Mouse (Mus musculus): ENCODE results near the gene Leo1. TPM values are rescaled to one million over a fixed set of nuclear protein-coding genes. Genes with fewer than 3 reads are reported as not detected.
A peak's percentile ranks its signal among the peaks of the same experiment; 100 is the strongest.

Gene Leo1
- polyA plus RNA-seq, 1 experiment from 2014 or later, result 43.0 TPM

DNA sequence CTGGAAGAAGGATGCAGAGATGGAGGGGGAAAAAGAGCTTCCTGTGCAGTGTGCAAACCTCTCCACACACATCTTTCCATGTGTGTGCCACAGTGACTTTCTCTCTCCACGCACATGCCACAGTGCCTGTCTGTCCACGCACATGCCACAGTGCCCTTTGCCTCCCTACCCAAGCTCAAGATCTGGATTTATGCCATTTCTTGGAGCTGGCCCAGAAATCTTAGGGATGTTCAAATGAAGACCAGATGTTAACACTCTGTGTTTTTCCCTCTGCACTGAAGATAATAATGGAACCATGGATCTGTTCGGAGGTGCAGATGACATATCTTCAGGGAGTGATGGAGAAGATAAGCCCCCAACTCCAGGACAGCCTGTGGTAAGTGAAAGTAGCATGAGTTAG, 6.7 kb downstream of the Leo1 start:
- H3K9me3 ChIP-seq (ENCODE audit: control insufficient read depth, low read length), result no peaks in the 10 kb centered on the region
- WGBS, result 83% methylated on average over 3 of the region's 3 CpGs
- H3K27ac ChIP-seq (ENCODE audit: low read depth, low read length), result no peak overlapping the region
- H3K4me1 ChIP-seq (ENCODE audit: control insufficient read depth, insufficient read depth, low read depth, low read length), result peaks cover 1% of the 10 kb centered on the region; the same call in 1 of the 2 replicates
- no peak overlapping the region for H3K4me3 ChIP-seq (ENCODE audit: low read length)
- no peaks in the 10 kb centered on the region for H3K27me3 ChIP-seq (replicated peaks; ENCODE audit: control insufficient read depth, insufficient read depth, low read length)
- no peak overlapping the region for H3K9ac ChIP-seq (ENCODE audit: low read depth, low read length)
- peaks cover 37% of the 10 kb centered on the region for H3K36me3 ChIP-seq (ENCODE audit: control insufficient read depth, insufficient read depth, low read length)
- ATAC-seq, result no peak
- H3K4me2 ChIP-seq (ENCODE audit: low read length), result no peak overlapping the region

- H3K27me3 ChIP-seq (replicated peaks; ENCODE audit: control insufficient read depth, insufficient read depth, low read length), result no peaks in the 10 kb centered on the region
- peaks cover 57% of the 10 kb centered on the region for H3K36me3 ChIP-seq (ENCODE audit: control insufficient read depth, insufficient read depth, low read length)
- H3K9ac ChIP-seq (ENCODE audit: low read depth, low read length), result 0 out of 2 replicates have a peak overlapping the region, but pooled peaks have one; percentile 6
- no peaks in the 10 kb centered on the region for H3K4me1 ChIP-seq (ENCODE audit: control insufficient read depth, insufficient read depth, low read depth, low read length)
- no peak overlapping the region for H3K27ac ChIP-seq (ENCODE audit: low read depth, low read length)
- 89% methylated on average over 2 of the region's 2 CpGs for WGBS
- no peak for ATAC-seq
- H3K4me2 ChIP-seq (ENCODE audit: low read length), result no peak overlapping the region
- no peak overlapping the region for H3K4me3 ChIP-seq (ENCODE audit: low read length)
- H3K9me3 ChIP-seq (ENCODE audit: control insufficient read depth, low read length), result no peaks in the 10 kb centered on the region
These were observed 12.7 kb downstream of the Leo1 start for GRCm38 (mm10) chr9:75453994-75454393.

DNA sequence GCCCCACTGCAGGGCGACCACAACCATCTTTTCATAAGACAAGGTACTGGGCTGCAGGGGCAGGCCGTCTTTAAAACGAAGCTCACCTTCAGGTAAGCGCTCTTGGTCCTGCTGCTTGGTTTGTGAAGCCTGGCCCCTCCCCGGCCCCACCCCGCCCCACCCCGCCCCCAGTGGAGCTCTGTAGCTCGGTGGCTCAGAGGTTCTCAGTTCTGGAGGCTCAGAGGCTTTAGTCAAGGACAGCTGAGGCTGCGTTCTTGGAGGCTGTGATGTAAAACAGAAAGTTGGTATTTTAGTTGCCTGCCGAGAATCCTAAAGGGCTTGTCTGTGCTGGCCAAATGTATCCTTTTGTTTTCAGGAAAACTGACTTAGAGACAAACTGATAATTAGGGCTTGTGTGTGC, 14.4 kb downstream of the Leo1 start:
- H3K9me3 ChIP-seq (ENCODE audit: control insufficient read depth, low read length), result no peaks in the 10 kb centered on the region
- WGBS, result 85% methylated on average over 10 of the region's 10 CpGs
- no peak for ATAC-seq
- no peak overlapping the region for H3K9ac ChIP-seq (ENCODE audit: low read depth, low read length)
- no peaks in the 10 kb centered on the region for H3K4me1 ChIP-seq (ENCODE audit: control insufficient read depth, insufficient read depth, low read depth, low read length)
- H3K27ac ChIP-seq (ENCODE audit: low read depth, low read length), result no peak overlapping the region
- no peak overlapping the region for H3K4me2 ChIP-seq (ENCODE audit: low read length)
- H3K4me3 ChIP-seq (ENCODE audit: low read length), result no peak overlapping the region
- H3K36me3 ChIP-seq (ENCODE audit: control insufficient read depth, insufficient read depth, low read length), result peaks cover 49% of the 10 kb centered on the region
- no peaks in the 10 kb centered on the region for H3K27me3 ChIP-seq (replicated peaks; ENCODE audit: control insufficient read depth, insufficient read depth, low read length)

GRCm38 (mm10) chr9:75463050-75463660, 21.8 kb downstream of the Leo1 start:
- ATAC-seq, result 0 out of 2 replicates have a peak, but pooled peaks have one; percentile 45
- no peaks in the 10 kb centered on the region for H3K27me3 ChIP-seq (replicated peaks; ENCODE audit: control insufficient read depth, insufficient read depth, low read length)
- H3K27ac ChIP-seq (ENCODE audit: low read depth, low read length), result no peak overlapping the region
- peaks cover 38% of the 10 kb centered on the region for H3K36me3 ChIP-seq (ENCODE audit: control insufficient read depth, insufficient read depth, low read length)
- H3K4me1 ChIP-seq (ENCODE audit: control insufficient read depth, insufficient read depth, low read depth, low read length), result no peaks in the 10 kb centered on the region
- H3K9ac ChIP-seq (ENCODE audit: low read depth, low read length), result no peak overlapping the region
- no peak overlapping the region for H3K4me2 ChIP-seq (ENCODE audit: low read length)
- H3K9me3 ChIP-seq (ENCODE audit: control insufficient read depth, low read length), result no peaks in the 10 kb centered on the region
- 80% methylated on average over 8 of the region's 8 CpGs for WGBS
- H3K4me3 ChIP-seq (ENCODE audit: low read length), result no peak overlapping the region

GRCm38 (mm10) chr9:75465856-75466255, 24.5 kb downstream of the Leo1 start:
- Histone ChIP-seq H3K27ac (ENCODE audit: low read depth, low read length) (no peak overlapping the region), H3K36me3 (ENCODE audit: control insufficient read depth, insufficient read depth, low read length) (peaks cover 32% of the 10 kb centered on the region), H3K9me3 (ENCODE audit: control insufficient read depth, low read length) (no peaks in the 10 kb centered on the region), H3K4me3 (ENCODE audit: low read length) (no peak overlapping the region), H3K4me1 (ENCODE audit: control insufficient read depth, insufficient read depth, low read depth, low read length) (no peaks in the 10 kb centered on the region), H3K4me2 (ENCODE audit: low read length) (no peak overlapping the region), H3K27me3 (replicated peaks; ENCODE audit: control insufficient read depth, insufficient read depth, low read length) (no peaks in the 10 kb centered on the region), H3K9ac (ENCODE audit: low read depth, low read length) (no peak overlapping the region)
- WGBS, result 95% methylated on average over 9 of the region's 9 CpGs
- ATAC-seq, result no peak

- Histone ChIP-seq H3K4me2 (ENCODE audit: low read length) (no peak overlapping the region), H3K36me3 (ENCODE audit: control insufficient read depth, insufficient read depth, low read length) (peaks cover 28% of the 10 kb centered on the region), H3K9ac (ENCODE audit: low read depth, low read length) (no peak overlapping the region), H3K27me3 (replicated peaks; ENCODE audit: control insufficient read depth, insufficient read depth, low read length) (no peaks in the 10 kb centered on the region), H3K4me1 (ENCODE audit: control insufficient read depth, insufficient read depth, low read depth, low read length) (no peaks in the 10 kb centered on the region), H3K27ac (ENCODE audit: low read depth, low read length) (no peak overlapping the region), H3K9me3 (ENCODE audit: control insufficient read depth, low read length) (no peaks in the 10 kb centered on the region), H3K4me3 (ENCODE audit: low read length) (no peak overlapping the region)
- ATAC-seq, result no peak
- WGBS, result 91% methylated on average over 4 of the region's 4 CpGs
These were observed 25.3 kb downstream of the Leo1 start for GRCm38 (mm10) chr9:75466641-75467040.

GRCm38 (mm10) chr9:75467581-75467980, 26.3 kb downstream of the Leo1 start:
- WGBS, result 97% methylated on average over 3 of the region's 3 CpGs
- Histone ChIP-seq H3K36me3 (ENCODE audit: control insufficient read depth, insufficient read depth, low read length) (peaks cover 21% of the 10 kb centered on the region), H3K27ac (ENCODE audit: low read depth, low read length) (no peak overlapping the region), H3K4me3 (ENCODE audit: low read length) (no peak overlapping the region), H3K27me3 (replicated peaks; ENCODE audit: control insufficient read depth, insufficient read depth, low read length) (no peaks in the 10 kb centered on the region), H3K4me2 (ENCODE audit: low read length) (no peak overlapping the region), H3K4me1 (ENCODE audit: control insufficient read depth, insufficient read depth, low read depth, low read length) (no peaks in the 10 kb centered on the region), H3K9me3 (ENCODE audit: control insufficient read depth, low read length) (no peaks in the 10 kb centered on the region), H3K9ac (ENCODE audit: low read depth, low read length) (no peak overlapping the region)
- ATAC-seq, result no peak

- no peak overlapping the region for H3K27ac ChIP-seq (ENCODE audit: low read depth, low read length)
- no peak for ATAC-seq
- H3K4me2 ChIP-seq (ENCODE audit: low read length), result no peak overlapping the region
- no peaks in the 10 kb centered on the region for H3K27me3 ChIP-seq (replicated peaks; ENCODE audit: control insufficient read depth, insufficient read depth, low read length)
- H3K9me3 ChIP-seq (ENCODE audit: control insufficient read depth, low read length), result no peaks in the 10 kb centered on the region
- H3K9ac ChIP-seq (ENCODE audit: low read depth, low read length), result no peak overlapping the region
- H3K4me1 ChIP-seq (ENCODE audit: control insufficient read depth, insufficient read depth, low read depth, low read length), result no peaks in the 10 kb centered on the region
- H3K4me3 ChIP-seq (ENCODE audit: low read length), result no peak overlapping the region
- H3K36me3 ChIP-seq (ENCODE audit: control insufficient read depth, insufficient read depth, low read length), result peaks cover 21% of the 10 kb centered on the region
- WGBS, result 77% methylated on average over 14 of the region's 14 CpGs
These were observed 27.0 kb downstream of the Leo1 start for GRCm38 (mm10) chr9:75468297-75468696.

GRCm38 (mm10) chr9:75477212-75477611, 35.9 kb downstream of the Leo1 start:
- WGBS, result 71% methylated on average over 3 of the region's 3 CpGs
- H3K4me2 ChIP-seq (ENCODE audit: low read length), result no peak overlapping the region
- no peak overlapping the region for H3K4me3 ChIP-seq (ENCODE audit: low read length)
- H3K9me3 ChIP-seq (ENCODE audit: control insufficient read depth, low read length), result no peaks in the 10 kb centered on the region
- H3K4me1 ChIP-seq (ENCODE audit: control insufficient read depth, insufficient read depth, low read depth, low read length), result no peaks in the 10 kb centered on the region
- H3K9ac ChIP-seq (ENCODE audit: low read depth, low read length), result no peak overlapping the region
- 0 out of 2 replicates have a peak, but pooled peaks cover 3% of the 10 kb centered on the region for H3K36me3 ChIP-seq (ENCODE audit: control insufficient read depth, insufficient read depth, low read length)
- H3K27me3 ChIP-seq (replicated peaks; ENCODE audit: control insufficient read depth, insufficient read depth, low read length), result no peaks in the 10 kb centered on the region
- no peak for ATAC-seq
- H3K27ac ChIP-seq (ENCODE audit: low read depth, low read length), result no peak overlapping the region

Data from hindbrain, embryonic 16.5 days (tissue).